Comparison of ENCODE assay signal across 9 mouse cellular contexts in genomic region chr1:152677482-152678211, GRCm38 (mm10).
DNase-seq lines count a peak whose midpoint lies in the region; ATAC-seq and TF ChIP-seq lines count a peak whose summit lies in the region.
"Had no signal": no experiment of that assay in that cellular context is flagged by ENCODE, and none has a peak within 500 bp of the region (broad histone marks: within the 10 kb centered on the region; RNA-seq: fewer than 3 reads in every experiment).

No protein-coding gene starts in this region.

- H3K4me3 ChIP-seq in heart, embryonic 15.5 days: no peak overlapping the region
- H3K4me3 ChIP-seq in intestine, embryonic 14.5 days (ENCODE audit: low read depth, low read length): no peak overlapping the region
- H3K4me3 ChIP-seq in kidney, postnatal 0 days (replicated peaks; ENCODE audit: low read depth, low read length): no peak overlapping the region
- H3K4me3 ChIP-seq: hindbrain, embryonic 15.5 days had no signal

- no peaks in the 10 kb centered on the region for H3K9me3 ChIP-seq in heart, embryonic 15.5 days (replicated peaks)
- no peaks in the 10 kb centered on the region for H3K9me3 ChIP-seq in intestine, embryonic 14.5 days (ENCODE audit: control insufficient read depth, low read length)
- no peaks in the 10 kb centered on the region for H3K9me3 ChIP-seq in kidney, postnatal 0 days (replicated peaks; ENCODE audit: low read length)
- H3K9me3 ChIP-seq: hindbrain, embryonic 15.5 days had no signal

- peak overlapping the region; percentile 42; the same call in 1 of the 2 replicates for H3K27ac ChIP-seq in heart, embryonic 15.5 days
- H3K27ac ChIP-seq in intestine, embryonic 14.5 days (ENCODE audit: low read depth): peak overlapping the region; percentile 75
- H3K27ac ChIP-seq in kidney, postnatal 0 days: peak overlapping the region; percentile 85
- H3K27ac ChIP-seq: hindbrain, embryonic 15.5 days had no signal

- WGBS in heart, embryonic 15.5 days: 56% methylated on average over 12 of the region's 12 CpGs
- 46% methylated on average over 12 of the region's 12 CpGs for WGBS in intestine, embryonic 14.5 days
- WGBS in kidney, postnatal 0 days: 46% methylated on average over 12 of the region's 12 CpGs

- no peak for TF ChIP-seq CTCF in kidney, postnatal 0 days (IDR thresholded peaks at IDR 0.05; ENCODE audit: low read depth)

- peaks cover 38% of the 10 kb centered on the region for H3K4me1 ChIP-seq in heart, embryonic 15.5 days (replicated peaks)
- peaks cover 26% of the 10 kb centered on the region for H3K4me1 ChIP-seq in intestine, embryonic 14.5 days (replicated peaks; ENCODE audit: control insufficient read depth, insufficient read depth, low read length)
- H3K4me1 ChIP-seq in kidney, postnatal 0 days (replicated peaks; ENCODE audit: insufficient read depth, low read length): no peaks in the 10 kb centered on the region

- DNase-seq in heart, postnatal 4 days: no peak
- DNase-seq in intestine, embryonic 14.5 days (ENCODE audit: low spot score): peak; percentile 57
- peak; percentile 92 for DNase-seq in kidney, postnatal 0 days (ENCODE audit: low spot score)
- peak; percentile 63 for DNase-seq in lung, postnatal 25 days (ENCODE audit: low spot score)
- DNase-seq in adrenal gland, adult 18-20 months (ENCODE audit: low spot score in 2 of 2): no peak
- DNase-seq in layer of hippocampus, adult 9-10 months (ENCODE audit: low spot score): no peak

- no peaks in the 10 kb centered on the region for H3K36me3 ChIP-seq in heart, embryonic 15.5 days
- H3K36me3 ChIP-seq in intestine, embryonic 14.5 days (ENCODE audit: control insufficient read depth, insufficient read depth, low read length): no peaks in the 10 kb centered on the region
- no peaks in the 10 kb centered on the region for H3K36me3 ChIP-seq in kidney, postnatal 0 days (ENCODE audit: insufficient read depth, low read length)
- H3K36me3 ChIP-seq: hindbrain, embryonic 15.5 days had no signal

- no peak overlapping the region for H3K4me2 ChIP-seq in heart, embryonic 15.5 days
- H3K4me2 ChIP-seq in intestine, embryonic 14.5 days (ENCODE audit: low read length): no peak overlapping the region
- H3K4me2 ChIP-seq in kidney, postnatal 0 days (ENCODE audit: low read length): no peak overlapping the region
- H3K4me2 ChIP-seq: hindbrain, embryonic 15.5 days had no signal

- no peaks in the 10 kb centered on the region for H3K27me3 ChIP-seq in heart, embryonic 15.5 days
- no peaks in the 10 kb centered on the region for H3K27me3 ChIP-seq in intestine, embryonic 14.5 days (replicated peaks; ENCODE audit: control insufficient read depth, insufficient read depth, low read length)
- H3K27me3 ChIP-seq in kidney, postnatal 0 days (ENCODE audit: insufficient read depth, low read length): no peaks in the 10 kb centered on the region
- H3K27me3 ChIP-seq: hindbrain, embryonic 15.5 days had no signal

- no peak overlapping the region for H3K9ac ChIP-seq in heart, embryonic 15.5 days
- H3K9ac ChIP-seq in intestine, embryonic 14.5 days (ENCODE audit: low read length): no peak overlapping the region
- no peak overlapping the region for H3K9ac ChIP-seq in kidney, postnatal 0 days (ENCODE audit: low read depth, low read length)
- H3K9ac ChIP-seq: hindbrain, embryonic 15.5 days had no signal

- ATAC-seq in heart, embryonic 15.5 days (replicated peaks; ENCODE audit: insufficient number of reproducible peaks, insufficient read depth, low FRiP score, low read depth): no peak
- ATAC-seq in intestine, embryonic 14.5 days (replicated peaks; ENCODE audit: low FRiP score, low TSS enrichment, low read depth): peak; percentile 55; the same call in 1 of the 2 replicates
- ATAC-seq in kidney, postnatal 0 days (replicated peaks; ENCODE audit: low FRiP score, low read depth): peak; percentile 67; the same call in 1 of the 2 replicates
- ATAC-seq: forebrain, embryonic 14.5 days had no signal

Comparison
In these comparisons a context has a peak if more than half of its experiments do, and no peak if none do; other contexts are left out.
1. DNase-seq: peak in intestine, embryonic 14.5 days (single experiment), kidney, postnatal 0 days (single experiment) and lung, postnatal 25 days (single experiment); none in heart, postnatal 4 days (single experiment), adrenal gland, adult 18-20 months (0 of 2) and layer of hippocampus, adult 9-10 months (single experiment).
2. Peak in every context shown above with its lines, with median percentiles within 50 percentile points of each other: H3K27ac ChIP-seq.